Mouse (Mus musculus) stomach, postnatal 0 days (tissue): ENCODE data around the gene Bag6.

Experiments
- CTCF ChIP-seq: IDR thresholded peaks from 2 replicates; pipeline ENCODE4 v1.5.1; 2016; ENCODE audit warnings: antibody characterized with exemption, low read depth, mild to moderate bottlenecking, moderate library complexity
- EP300 ChIP-seq: optimal IDR thresholded peaks from 2 replicates; pipeline ENCODE3; 2016; ENCODE audit warnings: antibody characterized with exemption

DNA sequence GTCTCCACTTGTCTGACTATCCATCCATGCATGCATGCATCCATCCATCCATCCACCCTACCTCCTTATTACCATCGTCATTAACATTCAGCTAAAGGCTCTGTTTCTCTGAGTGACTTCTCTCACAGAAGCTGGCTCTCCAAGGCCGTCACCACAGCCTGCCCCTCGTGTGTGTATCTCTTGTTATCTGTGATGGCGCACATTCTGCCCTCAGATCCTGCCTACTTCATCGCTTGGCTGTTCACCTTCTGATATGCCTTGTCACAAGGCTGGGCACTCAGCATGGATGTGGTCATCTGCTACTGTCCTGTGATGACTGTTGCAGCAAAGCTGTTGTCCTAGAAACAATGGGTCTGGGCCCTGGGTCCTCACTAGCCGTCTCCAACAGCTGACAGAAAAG lies 30.2 kb upstream of the Bag6 start:
- TF ChIP-seq CTCF: no peak
- no peak for TF ChIP-seq EP300
